Mouse (Mus musculus): Measurements from ENCODE around the gene Mptx2. TPM values are rescaled to one million over a fixed set of nuclear protein-coding genes. Genes with fewer than 3 reads are reported as not detected.

Gene Mptx2
- not detected in 2 replicates for total RNA-seq (2023)

DNA sequence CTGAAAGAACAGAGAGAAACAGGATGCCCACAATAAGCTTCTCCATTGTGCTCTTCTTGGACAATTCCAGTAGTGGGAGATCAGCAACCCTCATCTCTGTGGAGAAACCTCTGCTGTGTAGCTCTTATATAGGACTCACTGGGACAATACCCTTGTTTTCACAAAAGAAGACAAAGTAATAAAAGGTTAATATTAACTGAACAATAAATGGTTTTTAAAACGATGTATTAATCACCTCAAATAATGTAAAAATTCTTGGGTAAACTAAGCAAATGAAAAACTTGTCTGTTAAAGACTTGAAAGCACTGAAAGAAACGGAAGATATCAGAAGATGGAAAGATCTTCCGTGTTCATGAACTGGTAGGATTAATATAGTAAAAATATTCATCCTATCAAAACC, at the start of gene Mptx2:
Gene Mptx2, minus strand, starts transcription at position 101 of the 400 bp plus-strand sequence.

GRCm38 (mm10) chr1:173265701-173266100, 11.9 kb downstream of the Mptx2 start, which contains the start of gene Olfr418:
Olfr418 (plus strand) TSS chr1:173266001.

DNA sequence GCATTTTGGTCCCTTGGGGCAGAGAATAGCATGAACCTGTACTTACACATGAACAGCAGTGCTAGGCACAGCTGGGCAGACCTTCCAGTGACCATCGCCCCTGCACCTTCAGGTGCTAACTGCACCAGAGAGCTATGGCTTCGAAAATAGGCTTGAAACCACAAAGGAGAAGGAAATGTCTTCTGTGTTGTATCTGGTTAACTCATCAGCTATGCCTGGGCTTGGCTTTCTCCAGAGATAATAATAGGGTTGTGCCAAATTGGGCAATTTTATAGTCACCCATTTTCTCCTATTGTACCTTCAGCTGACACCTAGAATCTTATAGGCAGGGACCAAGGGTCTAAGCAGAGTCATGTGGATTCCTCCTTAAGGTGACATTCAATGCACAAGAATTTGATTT, 50.5 kb downstream of the Mptx2 start, which contains the start of gene Fcer1a:
Gene Fcer1a, minus strand, starts transcription at position 134 of the 400 bp plus-strand sequence.

Other genes starting within 250 kb of the Mptx2 start
- gene Olfr1408, start 140.4 kb downstream of the Mptx2 start, total RNA-seq (2023), result not detected in 2 replicates
- not detected in 2 replicates for gene Olfr1406, start 87.1 kb downstream of the Mptx2 start, total RNA-seq (2023)
- gene Olfr218, start 80.0 kb downstream of the Mptx2 start, total RNA-seq (2023), result not detected in 2 replicates
- gene Olfr1404, start 65.4 kb downstream of the Mptx2 start, total RNA-seq (2023), result not detected in 2 replicates
- 2.0 and 2.6 TPM in 2 replicates for gene Fcer1a, start 50.6 kb downstream of the Mptx2 start, total RNA-seq (2023)
- gene Olfr418, start 11.8 kb downstream of the Mptx2 start, total RNA-seq (2023), result not detected in 2 replicates
- gene Ackr1, start 56.0 kb upstream of the Mptx2 start, total RNA-seq (2023), result not detected in 2 replicates
- gene Aim2, start 73.1 kb upstream of the Mptx2 start, total RNA-seq (2023), result 44.3 and 65.2 TPM in 2 replicates
- 0.75 and 0.82 TPM in 2 replicates for gene Cadm3, start 89.9 kb upstream of the Mptx2 start, total RNA-seq (2023)
- 0.66 and 3.1 TPM in 2 replicates for gene Ifi206, start 213.3 kb upstream of the Mptx2 start, total RNA-seq (2023)